Mouse (Mus musculus) heart, embryonic 16.5 days (tissue): ENCODE results near the gene Tmem220. TPM values are rescaled to one million over a fixed set of nuclear protein-coding genes. Genes with fewer than 3 reads are reported as not detected.

Experiments used
- ATAC-seq: fragments of 200-750 bp; cut with Nextera tagmentation; replicated peaks from 2 replicates; pipeline ENCODE4 v1.8.0; 2017; ENCODE audit warnings: moderate number of reproducible peaks; ENCODE audit not compliant: insufficient read depth, low FRiP score; ENCODE audit errors: extremely low read depth
- H3K27ac ChIP-seq: fragments of 300-500 bp; sonication (generic); 2 replicates; pipeline ENCODE4 v1.5.1; 2014; ENCODE audit warnings: mild to moderate bottlenecking, low read length, control low read depth, moderate library complexity
- H3K27me3 ChIP-seq: fragments of 300-500 bp; sonication (generic); 2 replicates; pipeline ENCODE4 v1.6.1; 2014; ENCODE audit warnings: low read length, mixed read lengths; ENCODE audit not compliant: control insufficient read depth, insufficient read depth
- H3K36me3 ChIP-seq: fragments of 300-500 bp; sonication (generic); 2 replicates; pipeline ENCODE4 v1.6.1; 2014; ENCODE audit not compliant: control insufficient read depth, insufficient read depth
- H3K4me1 ChIP-seq: fragments of 300-500 bp; sonication (generic); 2 replicates; pipeline ENCODE4 v1.6.1; 2014; ENCODE audit warnings: low read length, mixed read lengths; ENCODE audit not compliant: control insufficient read depth, insufficient read depth
- H3K4me2 ChIP-seq: fragments of 300-500 bp; sonication (generic); 2 replicates; pipeline ENCODE4 v1.6.1; 2014; ENCODE audit warnings: low read depth, mild to moderate bottlenecking, control low read depth, low read length
- H3K4me3 ChIP-seq: fragments of 300-500 bp; sonication (generic); 2 replicates; pipeline ENCODE4 v1.5.1; 2014; ENCODE audit warnings: mild to moderate bottlenecking, control low read depth, low read length
- H3K9ac ChIP-seq: fragments of 300-500 bp; sonication (generic); 2 replicates; pipeline ENCODE4 v1.6.1; 2014; ENCODE audit warnings: low read length, control low read depth
- H3K9me3 ChIP-seq: fragments of 300-500 bp; sonication (generic); replicated peaks from 2 replicates; pipeline ENCODE4 v1.6.1; 2016; ENCODE audit warnings: low read length; ENCODE audit not compliant: control insufficient read depth
- WGBS: fragments of 180-500 bp; shearing (Covaris S2); extraction: QIAGEN DNeasy Blood & Tissue Kit; methylation state at CpG from one replicate; pipeline ENCODE4 v1.1.7; 2014; 5-methylcytosine and 5-hydroxymethylcytosine counted together
- polyA plus RNA-seq: library from polyadenylated mRNA; unstranded; fragments of >200 nt; fragmentation: Nextera tagmentation; extraction: Ambion mirVana; gene quantifications from 2 replicates; pipeline ENCODE4 v1.2.1, GENCODE M21; 2015

Gene Tmem220
- polyA plus RNA-seq, 1 experiment from 2014 or later, result 1.5 TPM

- H3K4me2 ChIP-seq, result no peak overlapping the region
- ATAC-seq, result no peak
- H3K4me3 ChIP-seq, result no peak overlapping the region
These were observed 47.7 kb downstream of the Tmem220 start for GRCm38 (mm10) chr11:67072615-67073130.

GRCm38 (mm10) chr11:67075036-67075435 lies 50.1 kb downstream of the Tmem220 start:
- ATAC-seq, result no peak
- H3K27ac ChIP-seq, result no peak overlapping the region
- H3K36me3 ChIP-seq, result no peaks in the 10 kb centered on the region
- no peak overlapping the region for H3K4me2 ChIP-seq
- no peak overlapping the region for H3K9ac ChIP-seq
- no peaks in the 10 kb centered on the region for H3K9me3 ChIP-seq
- no peaks in the 10 kb centered on the region for H3K27me3 ChIP-seq
- no peak overlapping the region for H3K4me3 ChIP-seq
- H3K4me1 ChIP-seq, result no peaks in the 10 kb centered on the region
- WGBS, result 49% methylated on average over 3 of the region's 3 CpGs

More at GRCm38 (mm10) chr11:67072615-67073130, 47.7 kb downstream of the Tmem220 start:
- no peaks in the 10 kb centered on the region for H3K27me3 ChIP-seq
- no peak overlapping the region for H3K9ac ChIP-seq
- no peak overlapping the region for H3K27ac ChIP-seq
- H3K4me1 ChIP-seq, result no peaks in the 10 kb centered on the region
- H3K9me3 ChIP-seq, result no peaks in the 10 kb centered on the region
- WGBS, result 34% methylated on average over 15 of the region's 15 CpGs
- no peaks in the 10 kb centered on the region for H3K36me3 ChIP-seq

GRCm38 (mm10) chr11:67076781-67077180 lies 51.8 kb downstream of the Tmem220 start:
- H3K9ac ChIP-seq, result no peak overlapping the region
- 78% methylated on average over 5 of the region's 5 CpGs for WGBS
- no peaks in the 10 kb centered on the region for H3K9me3 ChIP-seq
- H3K36me3 ChIP-seq, result no peaks in the 10 kb centered on the region
- no peak for ATAC-seq
- H3K4me2 ChIP-seq, result no peak overlapping the region
- no peak overlapping the region for H3K27ac ChIP-seq
- H3K27me3 ChIP-seq, result no peaks in the 10 kb centered on the region
- no peak overlapping the region for H3K4me3 ChIP-seq
- no peaks in the 10 kb centered on the region for H3K4me1 ChIP-seq

GRCm38 (mm10) chr11:67077435-67077834 lies 52.5 kb downstream of the Tmem220 start:
- no peaks in the 10 kb centered on the region for H3K36me3 ChIP-seq
- H3K27ac ChIP-seq, result no peak overlapping the region
- WGBS, result 40% methylated on average over 3 of the region's 3 CpGs
- H3K4me3 ChIP-seq, result no peak overlapping the region
- no peak overlapping the region for H3K9ac ChIP-seq
- H3K4me1 ChIP-seq, result no peaks in the 10 kb centered on the region
- H3K27me3 ChIP-seq, result no peaks in the 10 kb centered on the region
- no peak overlapping the region for H3K4me2 ChIP-seq
- H3K9me3 ChIP-seq, result no peaks in the 10 kb centered on the region
- no peak for ATAC-seq

- Histone ChIP-seq H3K4me3 (no peak within 1 kb of the TSS), H3K9me3 (no peaks in the 10 kb centered on the region), H3K27me3 (0 out of 2 replicates have a peak, but pooled peaks cover 3% of the 10 kb centered on the region), H3K4me1 (no peaks in the 10 kb centered on the region), H3K9ac (no peak within 1 kb of the TSS), H3K4me2 (no peak within 1 kb of the TSS), H3K27ac (no peak within 1 kb of the TSS), H3K36me3 (no peaks in the 10 kb centered on the region)
- 71% methylated on average over 5 of the region's 5 CpGs for WGBS
- ATAC-seq, result no peak
These were observed 53.0 kb downstream of the Tmem220 start, which contains the start of gene Myh3 for GRCm38 (mm10) chr11:67078000-67078399. Gene Myh3 (plus strand): TSS chr11:67078300.

GRCm38 (mm10) chr11:67078888-67079287 lies 53.9 kb downstream of the Tmem220 start:
- H3K4me3 ChIP-seq, result no peak overlapping the region
- no peaks in the 10 kb centered on the region for H3K9me3 ChIP-seq
- no peaks in the 10 kb centered on the region for H3K36me3 ChIP-seq
- 84% methylated on average over 6 of the region's 6 CpGs for WGBS
- no peak for ATAC-seq
- H3K9ac ChIP-seq, result no peak overlapping the region
- no peak overlapping the region for H3K4me2 ChIP-seq
- no peak overlapping the region for H3K27ac ChIP-seq
- peaks cover 10% of the 10 kb centered on the region; the same call in 1 of the 2 replicates for H3K27me3 ChIP-seq
- H3K4me1 ChIP-seq, result no peaks in the 10 kb centered on the region

GRCm38 (mm10) chr11:67079740-67080139 lies 54.8 kb downstream of the Tmem220 start:
- ATAC-seq, result no peak
- WGBS, result 67% methylated on average over 11 of the region's 11 CpGs
- Histone ChIP-seq H3K4me2 (no peak overlapping the region), H3K36me3 (no peaks in the 10 kb centered on the region), H3K27ac (no peak overlapping the region), H3K4me1 (no peaks in the 10 kb centered on the region), H3K27me3 (peaks cover 19% of the 10 kb centered on the region), H3K4me3 (no peak overlapping the region), H3K9me3 (no peaks in the 10 kb centered on the region), H3K9ac (no peak overlapping the region)

GRCm38 (mm10) chr11:67080168-67080567 lies 55.2 kb downstream of the Tmem220 start:
- H3K27me3 ChIP-seq, result peaks cover 23% of the 10 kb centered on the region
- H3K4me3 ChIP-seq, result no peak overlapping the region
- H3K9me3 ChIP-seq, result no peaks in the 10 kb centered on the region
- no peak overlapping the region for H3K27ac ChIP-seq
- 7% methylated on average over 3 of the region's 3 CpGs for WGBS
- H3K9ac ChIP-seq, result no peak overlapping the region
- peak; percentile 42 for ATAC-seq
- no peaks in the 10 kb centered on the region for H3K4me1 ChIP-seq
- no peaks in the 10 kb centered on the region for H3K36me3 ChIP-seq
- H3K4me2 ChIP-seq, result no peak overlapping the region

- Histone ChIP-seq H3K36me3 (no peaks in the 10 kb centered on the region), H3K4me1 (no peaks in the 10 kb centered on the region), H3K27me3 (peaks cover 23% of the 10 kb centered on the region), H3K4me2 (no peak overlapping the region), H3K4me3 (no peak overlapping the region), H3K27ac (no peak overlapping the region), H3K9me3 (no peaks in the 10 kb centered on the region), H3K9ac (no peak overlapping the region)
- ATAC-seq, result peak; percentile 50; the same call in 1 of the 2 replicates
- 2% methylated on average over 11 of the region's 11 CpGs for WGBS
These were observed 56.2 kb downstream of the Tmem220 start for GRCm38 (mm10) chr11:67081125-67081649.
